7 mouse cellular contexts compared by ENCODE assay signal in genomic region chr4:150048038-150048437, GRCm38 (mm10). TPM values are rescaled to one million over a fixed set of nuclear protein-coding genes. Genes with fewer than 3 reads are reported as not detected.
A peak's percentile ranks its signal among the peaks of the same experiment; 100 is the strongest.
DNase-seq lines count a peak whose midpoint lies in the region; ATAC-seq and TF ChIP-seq lines count a peak whose summit lies in the region.

No protein-coding gene starts in this region.

- peaks cover 4 to 17% of the 10 kb centered on the region in 2 experiments; a peak in 1 of 4 replicates for H3K4me1 ChIP-seq in ES-E14 (ENCODE audit: control insufficient read depth in 2 of 2, insufficient read depth in 2 of 2, low read length in 2 of 2, poor library complexity in 1 of 2)
- H3K4me1 ChIP-seq in intestine, embryonic 15.5 days (replicated peaks), result peaks cover 20% of the 10 kb centered on the region
- peaks cover 8% of the 10 kb centered on the region; the same call in 1 of the 2 replicates for H3K4me1 ChIP-seq in liver, embryonic 15.5 days (replicated peaks)
- peaks cover 19% of the 10 kb centered on the region for H3K4me1 ChIP-seq in neural tube, embryonic 12.5 days

- peak overlapping the region; percentile 79; the same call in 1 of the 2 replicates for H3K27ac ChIP-seq in ES-E14 (ENCODE audit: insufficient read depth, low read depth, low read length, poor library complexity, severe bottlenecking)
- H3K27ac ChIP-seq in gastrocnemius, adult 2 months, result peak overlapping the region; percentile 71
- no peak overlapping the region for H3K27ac ChIP-seq in intestine, embryonic 15.5 days
- H3K27ac ChIP-seq in liver, embryonic 15.5 days (replicated peaks), result no peak overlapping the region
- no peak overlapping the region for H3K27ac ChIP-seq in neural tube, embryonic 12.5 days

- no peak for TF ChIP-seq CTCF in gastrocnemius, adult 2 months (IDR thresholded peaks at IDR 0.05)

- peak overlapping the region; percentile 95 for H3K9ac ChIP-seq in ES-E14 (ENCODE audit: insufficient read depth, low read depth, low read length, poor library complexity, severe bottlenecking)
- peak overlapping the region; percentile 50 for H3K9ac ChIP-seq in intestine, embryonic 15.5 days
- no peak overlapping the region for H3K9ac ChIP-seq in liver, embryonic 15.5 days
- peak overlapping the region; percentile 44; the same call in 1 of the 2 replicates for H3K9ac ChIP-seq in neural tube, embryonic 12.5 days

- H3K4me2 ChIP-seq in intestine, embryonic 15.5 days (replicated peaks), result peak overlapping the region; percentile 94
- peak overlapping the region; percentile 66 for H3K4me2 ChIP-seq in liver, embryonic 15.5 days
- H3K4me2 ChIP-seq in neural tube, embryonic 12.5 days (replicated peaks), result peak overlapping the region; percentile 85

- in situ Hi-C loops in ES-E14 (cut with MboI; ENCODE audit: low sequenced_read_pairs in 2 of 2, unreplicated experiment in 2 of 2), result no loop called here

- no peak for DNase-seq in ES-E14 (ENCODE audit: low read depth, low spot score)
- peak; percentile 77 for DNase-seq in adrenal gland, postnatal 10 days
- peak; percentile 63 for DNase-seq in gastrocnemius, adult 2 months

- H3K27me3 ChIP-seq in intestine, embryonic 15.5 days (replicated peaks), result peaks cover 24% of the 10 kb centered on the region
- H3K27me3 ChIP-seq in liver, embryonic 15.5 days, result peaks cover 65% of the 10 kb centered on the region
- peaks cover 45% of the 10 kb centered on the region for H3K27me3 ChIP-seq in neural tube, embryonic 12.5 days (replicated peaks)

- no peaks in the 10 kb centered on the region for H3K9me3 ChIP-seq in ES-E14 (ENCODE audit: control insufficient read depth, insufficient read depth, low read depth, low read length)
- no peaks in the 10 kb centered on the region for H3K9me3 ChIP-seq in intestine, embryonic 15.5 days
- no peaks in the 10 kb centered on the region for H3K9me3 ChIP-seq in liver, embryonic 15.5 days (replicated peaks)
- no peaks in the 10 kb centered on the region for H3K9me3 ChIP-seq in neural tube, embryonic 12.5 days

- ATAC-seq in intestine, embryonic 15.5 days, result peak; percentile 74
- no peak for ATAC-seq in liver, embryonic 15.5 days (ENCODE audit: insufficient read depth)
- ATAC-seq in neural tube, embryonic 12.5 days (ENCODE audit: low FRiP score, low read depth), result peak; percentile 29; the same call in 1 of the 2 replicates
- ATAC-seq in monocyte, adult 5-6 weeks (replicated peaks; ENCODE audit: insufficient number of reproducible peaks, low FRiP score, low TSS enrichment, poor library complexity, severe bottlenecking), result no peak

- peaks cover 20% of the 10 kb centered on the region for H3K36me3 ChIP-seq in ES-E14 (ENCODE audit: control insufficient read depth, insufficient read depth, low read length, poor library complexity, severe bottlenecking)
- no peaks in the 10 kb centered on the region for H3K36me3 ChIP-seq in intestine, embryonic 15.5 days
- H3K36me3 ChIP-seq in liver, embryonic 15.5 days (replicated peaks), result no peaks in the 10 kb centered on the region
- no peaks in the 10 kb centered on the region for H3K36me3 ChIP-seq in neural tube, embryonic 12.5 days

- under 1% methylated on average over 20 of the region's 20 CpGs for WGBS in intestine, embryonic 15.5 days
- WGBS in liver, embryonic 15.5 days (ENCODE audit: insufficient replicate concordance), result 1% methylated on average over 20 of the region's 20 CpGs
- under 1% methylated on average over 20 of the region's 20 CpGs for WGBS in neural tube, embryonic 12.5 days

- intact Hi-C loops in gastrocnemius, adult 2 months (cut with DNase I), result no loop called here

- peak overlapping the region; percentile 71 to 81 for H3K4me3 ChIP-seq in ES-E14 (ENCODE audit: insufficient read depth in 1 of 2, low read depth in 1 of 2, low read length in 2 of 2, poor library complexity in 1 of 2, severe bottlenecking in 1 of 2)
- H3K4me3 ChIP-seq in gastrocnemius, adult 2 months, result peak overlapping the region; percentile 74
- peak overlapping the region; percentile 53 for H3K4me3 ChIP-seq in intestine, embryonic 15.5 days (replicated peaks)
- peak overlapping the region; percentile 40 for H3K4me3 ChIP-seq in liver, embryonic 15.5 days (replicated peaks)
- H3K4me3 ChIP-seq in neural tube, embryonic 12.5 days, result peak overlapping the region; percentile 37

TF ChIP-seq in ES-E14, 5 proteins besides CTCF, POLR2A, EP300 and RAD21:
- TF ChIP-seq ZC3H11A (IDR thresholded peaks at IDR 0.05; ENCODE audit: borderline replicate concordance, low read depth, low read length), result no peak
- no peak for TF ChIP-seq CHD2 (IDR thresholded peaks at IDR 0.05; ENCODE audit: low read depth, low read length)
- no peak for TF ChIP-seq HCFC1 (IDR thresholded peaks at IDR 0.05; ENCODE audit: borderline replicate concordance, insufficient read depth, low read length)
- no peak for TF ChIP-seq MAFK (IDR thresholded peaks at IDR 0.05; ENCODE audit: insufficient read depth, low read depth, low read length)
- no peak for TF ChIP-seq ZNF384 (IDR thresholded peaks at IDR 0.05; ENCODE audit: low read depth, low read length)

RNA-seq across cellular contexts. Expression of gene Gpr157, which starts 39.1 kb away (rescaled TPM):
- 0.58 and 0.71 TPM in 2 replicates for total RNA-seq in ES-E14 (2012; rRNA removed)
- total RNA-seq in adrenal gland, postnatal 10 days (2021), result 1 to 10 TPM; 2.7 to 4.9 TPM
- 10 to 100 TPM; 41.7 to 51.3 TPM for total RNA-seq in gastrocnemius, adult 2 months (2021)
- 1.3 and 1.5 TPM in 2 replicates for polyA plus RNA-seq in intestine, embryonic 15.5 days (2015; fragmentation: Nextera tagmentation; extraction: Ambion mirVana)
- 0.31 and 0.44 TPM in 2 replicates for polyA plus RNA-seq in liver, embryonic 15.5 days (2015; fragmentation: Nextera tagmentation; extraction: Ambion mirVana)
- 0.65 and 1.0 TPM in 2 replicates for polyA plus RNA-seq in neural tube, embryonic 12.5 days (2016; fragmentation: Nextera tagmentation; extraction: Ambion mirVana)
- total RNA-seq in monocyte, adult 5-6 weeks (2017), result 0.19 to 0.39 TPM (median 0.32 TPM) in 3 replicates

RNA-seq across cellular contexts. Expression of gene H6pd, which starts 39.2 kb away (rescaled TPM):
- 17.6 and 19.0 TPM in 2 replicates for total RNA-seq in ES-E14 (2012; rRNA removed)
- 100 to 1,000 TPM; 102 to 133 TPM for total RNA-seq in adrenal gland, postnatal 10 days (2021)
- total RNA-seq in gastrocnemius, adult 2 months (2021), result 100 to 1,000 TPM in 1 of 2 experiments, 10 to 100 TPM in 1; 41.6 to 104 TPM
- polyA plus RNA-seq in intestine, embryonic 15.5 days (2015; fragmentation: Nextera tagmentation; extraction: Ambion mirVana), result 22.2 and 24.0 TPM in 2 replicates
- 16.9 and 21.5 TPM in 2 replicates for polyA plus RNA-seq in liver, embryonic 15.5 days (2015; fragmentation: Nextera tagmentation; extraction: Ambion mirVana)
- 3.3 and 4.0 TPM in 2 replicates for polyA plus RNA-seq in neural tube, embryonic 12.5 days (2016; fragmentation: Nextera tagmentation; extraction: Ambion mirVana)
- total RNA-seq in monocyte, adult 5-6 weeks (2017), result 19.1 to 35.1 TPM (median 21.1 TPM) in 3 replicates

Comparison
In these comparisons a context has a peak if more than half of its experiments do, and no peak if none do; other contexts are left out.
1. H3K27ac ChIP-seq: peak in ES-E14 (single experiment) and gastrocnemius, adult 2 months (single experiment); none in intestine, embryonic 15.5 days (single experiment), liver, embryonic 15.5 days (single experiment) and neural tube, embryonic 12.5 days (single experiment).
2. ATAC-seq: peak in intestine, embryonic 15.5 days (single experiment) and neural tube, embryonic 12.5 days (single experiment); none in liver, embryonic 15.5 days (single experiment) and monocyte, adult 5-6 weeks (single experiment).
3. RNA of gene Gpr157, which starts 39.1 kb away (total RNA-seq): 41.7 to 51.3 TPM in gastrocnemius, adult 2 months; 2.7 to 4.9 TPM in adrenal gland, postnatal 10 days, 0.58 to 0.71 TPM in ES-E14 and 0.19 to 0.39 TPM in monocyte, adult 5-6 weeks; every median in the first group is over 4 times any median in the second.
4. Peak in every context shown above with its lines, with median percentiles within 50 percentile points of each other: H3K4me3 ChIP-seq and H3K4me2 ChIP-seq.